Mouse (Mus musculus): ENCODE results near the gene Atp1a1. TPM values are rescaled to one million over a fixed set of nuclear protein-coding genes. Genes with fewer than 3 reads are reported as not detected.

Gene Atp1a1
- polyA plus RNA-seq, 1 experiment from 2014 or later: 55.2 TPM

GRCm38 (mm10) chr3:101561948-101562347, 42.5 kb downstream of the Atp1a1 start:
- no peak overlapping the region for H3K9ac ChIP-seq
- H3K36me3 ChIP-seq: no peaks in the 10 kb centered on the region
- H3K27ac ChIP-seq: peak overlapping the region; percentile 66
- H3K4me3 ChIP-seq: no peak overlapping the region
- H3K4me1 ChIP-seq: peaks cover 31% of the 10 kb centered on the region
- no peak for ATAC-seq
- no peak overlapping the region for H3K4me2 ChIP-seq
- WGBS (ENCODE audit: insufficient replicate concordance): 52% methylated on average over 5 of the region's 5 CpGs
- no peaks in the 10 kb centered on the region for H3K27me3 ChIP-seq (replicated peaks)
- no peaks in the 10 kb centered on the region; the same call in 1 of the 2 replicates for H3K9me3 ChIP-seq (replicated peaks)

- Histone ChIP-seq H3K4me3 (no peak overlapping the region), H3K27me3 (replicated peaks) (no peaks in the 10 kb centered on the region), H3K9me3 (replicated peaks) (no peaks in the 10 kb centered on the region; the same call in 1 of the 2 replicates), H3K36me3 (no peaks in the 10 kb centered on the region), H3K4me1 (peaks cover 31% of the 10 kb centered on the region), H3K27ac (no peak overlapping the region; the same call in 1 of the 2 replicates), H3K9ac (no peak overlapping the region), H3K4me2 (no peak overlapping the region)
- WGBS (ENCODE audit: insufficient replicate concordance): 75% methylated on average over 9 of the region's 9 CpGs
- ATAC-seq: no peak
Measured at GRCm38 (mm10) chr3:101560841-101561522, 43.5 kb downstream of the Atp1a1 start.

- no peak for ATAC-seq
- WGBS (ENCODE audit: insufficient replicate concordance): 69% methylated on average over 2 of the region's 2 CpGs
- no peak overlapping the region for H3K4me2 ChIP-seq
- peaks cover 38% of the 10 kb centered on the region for H3K4me1 ChIP-seq
- no peak overlapping the region for H3K27ac ChIP-seq
- no peak overlapping the region for H3K9ac ChIP-seq
- no peaks in the 10 kb centered on the region for H3K9me3 ChIP-seq (replicated peaks)
- H3K36me3 ChIP-seq: no peaks in the 10 kb centered on the region
- no peak overlapping the region for H3K4me3 ChIP-seq
- H3K27me3 ChIP-seq (replicated peaks): no peaks in the 10 kb centered on the region
Measured at GRCm38 (mm10) chr3:101556712-101557111, 47.8 kb downstream of the Atp1a1 start.

GRCm38 (mm10) chr3:101552621-101553620, 51.6 kb downstream of the Atp1a1 start:
- no peaks in the 10 kb centered on the region for H3K36me3 ChIP-seq
- peak overlapping the region; percentile 10; the same call in 1 of the 2 replicates for H3K4me3 ChIP-seq
- no peaks in the 10 kb centered on the region for H3K9me3 ChIP-seq (replicated peaks)
- ATAC-seq: peak; percentile 54
- WGBS (ENCODE audit: insufficient replicate concordance): 23% methylated on average over 7 of the region's 7 CpGs
- no peaks in the 10 kb centered on the region for H3K27me3 ChIP-seq (replicated peaks)
- H3K4me2 ChIP-seq: peak overlapping the region; percentile 80
- H3K9ac ChIP-seq: peak overlapping the region; percentile 51
- H3K4me1 ChIP-seq: peaks cover 64% of the 10 kb centered on the region
- H3K27ac ChIP-seq: peak overlapping the region; percentile 99

GRCm38 (mm10) chr3:101551457-101552230, 52.8 kb downstream of the Atp1a1 start:
- peak overlapping the region; percentile 61 for H3K4me3 ChIP-seq
- no peaks in the 10 kb centered on the region for H3K36me3 ChIP-seq
- peaks cover 66% of the 10 kb centered on the region for H3K4me1 ChIP-seq
- 29% methylated on average over 24 of the region's 26 CpGs for WGBS (ENCODE audit: insufficient replicate concordance)
- H3K27me3 ChIP-seq (replicated peaks): no peaks in the 10 kb centered on the region
- peak; percentile 98 for ATAC-seq
- no peaks in the 10 kb centered on the region for H3K9me3 ChIP-seq (replicated peaks)
- H3K4me2 ChIP-seq: peak overlapping the region; percentile 80
- H3K27ac ChIP-seq: peak overlapping the region; percentile 99
- peak overlapping the region; percentile 78 for H3K9ac ChIP-seq

GRCm38 (mm10) chr3:101549749-101550148, 54.7 kb downstream of the Atp1a1 start:
- peak overlapping the region; percentile 25; the same call in 1 of the 2 replicates for H3K9ac ChIP-seq
- H3K4me2 ChIP-seq: peak overlapping the region; percentile 80
- H3K27me3 ChIP-seq (replicated peaks): no peaks in the 10 kb centered on the region
- peak; percentile 17 for ATAC-seq
- H3K36me3 ChIP-seq: no peaks in the 10 kb centered on the region
- no peak overlapping the region for H3K4me3 ChIP-seq
- H3K9me3 ChIP-seq (replicated peaks): no peaks in the 10 kb centered on the region
- H3K4me1 ChIP-seq: peaks cover 66% of the 10 kb centered on the region
- WGBS (ENCODE audit: insufficient replicate concordance): 40% methylated on average over 5 of the region's 5 CpGs
- H3K27ac ChIP-seq: peak overlapping the region; percentile 99

- no peak for ATAC-seq
- H3K4me3 ChIP-seq: no peak overlapping the region
- H3K4me1 ChIP-seq: peaks cover 24% of the 10 kb centered on the region
- H3K27me3 ChIP-seq (replicated peaks): peaks cover under 1% of the 10 kb centered on the region; the same call in 1 of the 2 replicates
- no peaks in the 10 kb centered on the region for H3K9me3 ChIP-seq (replicated peaks)
- no peak overlapping the region for H3K9ac ChIP-seq
- H3K27ac ChIP-seq: no peak overlapping the region
- H3K4me2 ChIP-seq: no peak overlapping the region
- H3K36me3 ChIP-seq: no peaks in the 10 kb centered on the region
- 61% methylated on average over 7 of the region's 7 CpGs for WGBS (ENCODE audit: insufficient replicate concordance)
Measured at GRCm38 (mm10) chr3:101544116-101544515, 60.4 kb downstream of the Atp1a1 start.

- no peak for ATAC-seq
- H3K9me3 ChIP-seq (replicated peaks): no peaks in the 10 kb centered on the region
- H3K27ac ChIP-seq: no peak overlapping the region
- H3K4me2 ChIP-seq: no peak overlapping the region
- no peak overlapping the region for H3K4me3 ChIP-seq
- WGBS (ENCODE audit: insufficient replicate concordance): 72% methylated on average over 6 of the region's 6 CpGs
- peaks cover 11% of the 10 kb centered on the region; the same call in 1 of the 2 replicates for H3K4me1 ChIP-seq
- H3K9ac ChIP-seq: no peak overlapping the region
- no peaks in the 10 kb centered on the region for H3K36me3 ChIP-seq
- H3K27me3 ChIP-seq (replicated peaks): peaks cover 18% of the 10 kb centered on the region
Measured at GRCm38 (mm10) chr3:101541571-101541970, 62.9 kb downstream of the Atp1a1 start.

GRCm38 (mm10) chr3:101540568-101540967, 63.9 kb downstream of the Atp1a1 start:
- H3K9ac ChIP-seq: no peak overlapping the region
- H3K27ac ChIP-seq: no peak overlapping the region
- no peaks in the 10 kb centered on the region for H3K36me3 ChIP-seq
- H3K4me1 ChIP-seq: peaks cover 11% of the 10 kb centered on the region; the same call in 1 of the 2 replicates
- no peak overlapping the region for H3K4me3 ChIP-seq
- 60% methylated on average over 4 of the region's 4 CpGs for WGBS (ENCODE audit: insufficient replicate concordance)
- no peaks in the 10 kb centered on the region for H3K9me3 ChIP-seq (replicated peaks)
- H3K4me2 ChIP-seq: no peak overlapping the region
- ATAC-seq: no peak
- H3K27me3 ChIP-seq (replicated peaks): peaks cover 24% of the 10 kb centered on the region

GRCm38 (mm10) chr3:101536322-101536721, 68.2 kb downstream of the Atp1a1 start:
- no peak for ATAC-seq
- WGBS (ENCODE audit: insufficient replicate concordance): 83% methylated on average over 7 of the region's 7 CpGs

GRCm38 (mm10) chr3:101534311-101534710, 70.2 kb downstream of the Atp1a1 start:
- no peaks in the 10 kb centered on the region for H3K9me3 ChIP-seq (replicated peaks)
- H3K4me1 ChIP-seq: no peaks in the 10 kb centered on the region
- H3K4me2 ChIP-seq: no peak overlapping the region
- 42% methylated on average over 9 of the region's 9 CpGs for WGBS (ENCODE audit: insufficient replicate concordance)
- no peak for ATAC-seq
- H3K27me3 ChIP-seq (replicated peaks): peaks cover 24% of the 10 kb centered on the region
- H3K9ac ChIP-seq: no peak overlapping the region
- H3K4me3 ChIP-seq: no peak overlapping the region
- no peaks in the 10 kb centered on the region for H3K36me3 ChIP-seq
- no peak overlapping the region for H3K27ac ChIP-seq

More at GRCm38 (mm10) chr3:101536322-101536721, 68.2 kb downstream of the Atp1a1 start:
- H3K9me3 ChIP-seq (replicated peaks): no peaks in the 10 kb centered on the region
- no peak overlapping the region for H3K27ac ChIP-seq
- H3K4me3 ChIP-seq: no peak overlapping the region
- H3K27me3 ChIP-seq (replicated peaks): peaks cover 24% of the 10 kb centered on the region
- H3K36me3 ChIP-seq: no peaks in the 10 kb centered on the region
- no peak overlapping the region for H3K4me2 ChIP-seq
- no peak overlapping the region for H3K9ac ChIP-seq
- H3K4me1 ChIP-seq: peaks cover 11% of the 10 kb centered on the region; the same call in 1 of the 2 replicates

All from liver, embryonic 12.5 days (tissue).